In the genomic region with DNA sequence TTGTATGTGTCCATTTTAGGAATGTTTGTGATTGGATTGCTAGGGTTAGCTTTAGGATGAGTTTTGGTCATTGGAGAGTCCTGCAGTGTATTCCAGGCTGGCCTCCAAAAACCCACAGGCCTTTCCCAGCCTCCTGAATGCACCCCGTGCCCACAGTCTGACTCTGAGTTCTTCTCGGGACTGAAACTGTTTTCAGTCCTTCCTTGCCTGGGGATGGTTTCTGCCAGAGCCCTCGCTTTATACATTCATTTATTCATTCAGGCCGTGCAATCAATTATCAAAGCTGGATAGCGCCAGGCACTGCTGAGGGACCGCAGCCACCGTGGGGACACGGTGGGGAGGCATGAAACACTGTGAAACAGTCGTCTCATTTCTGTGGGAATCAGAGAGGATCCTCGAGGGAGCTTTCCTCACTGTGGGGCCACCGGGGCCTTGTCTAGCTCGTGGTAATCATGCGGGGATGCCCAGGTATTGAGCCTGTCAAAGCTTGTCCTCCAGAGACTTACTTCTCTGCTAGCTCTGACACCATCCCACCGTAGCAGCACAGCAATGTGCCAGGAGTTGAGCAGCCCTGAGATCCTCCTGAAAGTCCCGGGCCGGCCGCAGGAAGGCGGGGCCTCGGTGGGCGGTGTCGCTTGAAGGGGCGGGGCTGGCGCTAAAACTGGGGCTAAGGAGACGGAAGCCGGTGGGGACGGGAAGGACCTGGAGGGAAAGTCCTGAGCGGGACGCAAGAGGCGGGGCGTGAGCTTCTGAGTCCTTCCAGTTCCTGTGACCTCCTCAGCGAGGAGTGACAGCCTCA, we compare ENCODE assay signal across 8 mouse cellular contexts. TPM values are rescaled to one million over a fixed set of nuclear protein-coding genes. Genes with fewer than 3 reads are reported as not detected.
DNase-seq lines count a peak whose midpoint lies in the region; ATAC-seq lines count a peak whose summit lies in the region.

No protein-coding gene starts in this region.

- no peaks in the 10 kb centered on the region for H3K9me3 ChIP-seq in embryonic facial prominence, embryonic 13.5 days
- no peaks in the 10 kb centered on the region for H3K9me3 ChIP-seq in heart, embryonic 10.5 days
- H3K9me3 ChIP-seq in neural tube, embryonic 13.5 days, result no peaks in the 10 kb centered on the region

- peaks cover 14% of the 10 kb centered on the region for H3K27me3 ChIP-seq in embryonic facial prominence, embryonic 13.5 days
- H3K27me3 ChIP-seq in heart, embryonic 10.5 days (ENCODE audit: insufficient read depth, poor library complexity, severe bottlenecking), result peaks cover 13% of the 10 kb centered on the region
- peaks cover 27% of the 10 kb centered on the region for H3K27me3 ChIP-seq in neural tube, embryonic 13.5 days

- H3K4me3 ChIP-seq in embryonic facial prominence, embryonic 13.5 days, result peak overlapping the region; percentile 58
- H3K4me3 ChIP-seq in heart, embryonic 10.5 days, result peak overlapping the region; percentile 74
- H3K4me3 ChIP-seq in neural tube, embryonic 13.5 days, result peak overlapping the region; percentile 40

- DNase-seq in A20 (ENCODE audit: low read depth, low spot score) (peak; percentile 95), adipocyte (ENCODE audit: low spot score) (peak; percentile 92)
- peak; percentile 98 for DNase-seq in heart, embryonic 10.5 days (ENCODE audit: low spot score)
- DNase-seq in kidney, adult 9 months, result peak; percentile 97
- peak; percentile 96 to 97 for DNase-seq in lung, adult 18-20 months
- peak; percentile 85 for DNase-seq in testis, postnatal 14 days (ENCODE audit: low spot score)

- 1% methylated on average over 31 of the region's 31 CpGs for WGBS in embryonic facial prominence, embryonic 13.5 days
- 4% methylated on average over 31 of the region's 31 CpGs for WGBS in heart, embryonic 10.5 days
- under 1% methylated on average over 31 of the region's 31 CpGs for WGBS in neural tube, embryonic 13.5 days

- ATAC-seq in embryonic facial prominence, embryonic 13.5 days (ENCODE audit: insufficient number of reproducible peaks, insufficient read depth, low FRiP score, low TSS enrichment, low read depth), result peak; percentile 60; the same call in 1 of the 2 replicates
- peak; percentile 73 for ATAC-seq in neural tube, embryonic 13.5 days (ENCODE audit: low read depth)

- no peaks in the 10 kb centered on the region for H3K36me3 ChIP-seq in embryonic facial prominence, embryonic 13.5 days
- H3K36me3 ChIP-seq in heart, embryonic 10.5 days, result no peaks in the 10 kb centered on the region; the same call in 1 of the 2 replicates
- H3K36me3 ChIP-seq in neural tube, embryonic 13.5 days, result no peaks in the 10 kb centered on the region

- H3K4me2 ChIP-seq in embryonic facial prominence, embryonic 13.5 days, result peak overlapping the region; percentile 92
- peak overlapping the region; percentile 64 for H3K4me2 ChIP-seq in neural tube, embryonic 13.5 days

- H3K4me1 ChIP-seq in embryonic facial prominence, embryonic 13.5 days, result peaks cover 25% of the 10 kb centered on the region
- peaks cover 48% of the 10 kb centered on the region for H3K4me1 ChIP-seq in heart, embryonic 10.5 days
- peaks cover 20% of the 10 kb centered on the region for H3K4me1 ChIP-seq in neural tube, embryonic 13.5 days (replicated peaks)

- peak overlapping the region; percentile 84 for H3K9ac ChIP-seq in embryonic facial prominence, embryonic 13.5 days
- peak overlapping the region; percentile 63 for H3K9ac ChIP-seq in neural tube, embryonic 13.5 days

- H3K27ac ChIP-seq in embryonic facial prominence, embryonic 13.5 days, result peak overlapping the region; percentile 69
- H3K27ac ChIP-seq in heart, embryonic 10.5 days, result peak overlapping the region; percentile 91
- 0 out of 2 replicates have a peak overlapping the region, but pooled peaks have one; percentile 33 for H3K27ac ChIP-seq in neural tube, embryonic 13.5 days (replicated peaks)

RNA-seq across cellular contexts. Expression of a gene that starts 10.4 kb away (rescaled TPM):
- 60.9 and 68.9 TPM in 2 replicates for polyA plus RNA-seq in embryonic facial prominence, embryonic 13.5 days (2015; fragmentation: Nextera tagmentation; extraction: Ambion mirVana)
- polyA plus RNA-seq in heart, embryonic 10.5 days (2016; fragmentation: Nextera tagmentation; extraction: Ambion mirVana), result 57.6 and 75.6 TPM in 2 replicates
- 20.8 and 31.3 TPM in 2 replicates for polyA plus RNA-seq in neural tube, embryonic 13.5 days (2015; fragmentation: Nextera tagmentation; extraction: Ambion mirVana)

RNA-seq across cellular contexts. Expression of a gene that starts 22.9 kb away (rescaled TPM):
- 53.8 and 67.7 TPM in 2 replicates for polyA plus RNA-seq in embryonic facial prominence, embryonic 13.5 days (2015; fragmentation: Nextera tagmentation; extraction: Ambion mirVana)
- 52.7 and 64.6 TPM in 2 replicates for polyA plus RNA-seq in heart, embryonic 10.5 days (2016; fragmentation: Nextera tagmentation; extraction: Ambion mirVana)
- polyA plus RNA-seq in neural tube, embryonic 13.5 days (2015; fragmentation: Nextera tagmentation; extraction: Ambion mirVana), result 68.3 and 76.0 TPM in 2 replicates

RNA-seq across cellular contexts. Expression of a gene that starts 49.5 kb away (rescaled TPM):
- polyA plus RNA-seq in embryonic facial prominence, embryonic 13.5 days (2015; fragmentation: Nextera tagmentation; extraction: Ambion mirVana), result 155 TPM in 2 replicates
- 105 and 119 TPM in 2 replicates for polyA plus RNA-seq in heart, embryonic 10.5 days (2016; fragmentation: Nextera tagmentation; extraction: Ambion mirVana)
- polyA plus RNA-seq in neural tube, embryonic 13.5 days (2015; fragmentation: Nextera tagmentation; extraction: Ambion mirVana), result 137 and 140 TPM in 2 replicates

Comparison
In these comparisons a context has a peak if more than half of its experiments do, and no peak if none do; other contexts are left out.
1. Peak in every context shown above with its lines: DNase-seq, ATAC-seq, H3K4me3 ChIP-seq and H3K27ac ChIP-seq.
2. H3K27ac ChIP-seq: peak in every context shown above with its lines; median percentile 91 in heart, embryonic 10.5 days; 69 in embryonic facial prominence, embryonic 13.5 days; 33 in neural tube, embryonic 13.5 days.